Comparison of ENCODE assay signal across 21 mouse cellular contexts in genomic region chr1:91257918-91258317, GRCm38 (mm10). TPM values are rescaled to one million over a fixed set of nuclear protein-coding genes. Genes with fewer than 3 reads are reported as not detected.
DNase-seq lines count a peak whose midpoint lies in the region; ATAC-seq and TF ChIP-seq lines count a peak whose summit lies in the region.
"Had no signal": no experiment of that assay in that cellular context is flagged by ENCODE, and none has a peak within 500 bp of the region (broad histone marks: within the 10 kb centered on the region; RNA-seq: fewer than 3 reads in every experiment).

No protein-coding gene starts in this region.

- no peak for TF ChIP-seq CTCF in liver, adult 2 months (IDR thresholded peaks at IDR 0.05; ENCODE audit: low read depth, low read length)
- no peak for TF ChIP-seq CTCF in bone marrow, adult 2 months (IDR thresholded peaks at IDR 0.05; ENCODE audit: control insufficient read depth, insufficient read depth, low read length)
- no peak for TF ChIP-seq CTCF in liver, postnatal 0 days (IDR thresholded peaks at IDR 0.05; ENCODE audit: low read depth)
- TF ChIP-seq CTCF in intestine, postnatal 0 days (IDR thresholded peaks at IDR 0.05; ENCODE audit: low read depth) = no peak

- no peak overlapping the region; the same call in 1 of the 2 replicates for H3K27ac ChIP-seq in liver, adult 2 months (replicated peaks; ENCODE audit: insufficient read depth, low read depth, low read length)
- peak overlapping the region; percentile 34; the same call in 1 of the 2 replicates for H3K27ac ChIP-seq in bone marrow, adult 2 months (ENCODE audit: control insufficient read depth, insufficient read depth, low read depth, low read length, poor library complexity)
- H3K27ac ChIP-seq in liver, postnatal 0 days (ENCODE audit: low read depth) = peak overlapping the region; percentile 11
- no peak overlapping the region for H3K27ac ChIP-seq in intestine, postnatal 0 days (ENCODE audit: low read depth, low read length)
- no peak overlapping the region for H3K27ac ChIP-seq in forebrain, embryonic 11.5 days (ENCODE audit: low read depth, low read length)
- H3K27ac ChIP-seq: embryonic facial prominence, embryonic 13.5 days; hindbrain, embryonic 15.5 days; intestine, embryonic 15.5 days; kidney, embryonic 15.5 days; midbrain, embryonic 12.5 days; neural tube, embryonic 12.5 days had no signal

- DNase-seq in liver, adult 2 months (ENCODE audit: extremely low read depth, low read depth, low spot score) = peak; percentile 36
- DNase-seq in liver (no peak), 3134 (ENCODE audit: extremely low read depth, insufficient read length, low spot score) (peak; percentile 35)
- no peak for DNase-seq in liver, postnatal 0 days
- DNase-seq in forebrain, embryonic 11.5 days (ENCODE audit: low spot score) = no peak
- no peak for DNase-seq in right cerebral cortex, postnatal 4 days
- DNase-seq: adrenal gland, adult 8-10 months; cerebellum, adult 9-11 months; gastrocnemius, postnatal 10 days; heart, adult 18-20 months; heart, postnatal 36 days; spleen, adult 18-20 months; thymus, postnatal 4 days had no signal

- no peak overlapping the region for H3K4me2 ChIP-seq in liver, postnatal 0 days (ENCODE audit: low read depth, low read length)
- H3K4me2 ChIP-seq in intestine, postnatal 0 days (replicated peaks; ENCODE audit: low read depth) = no peak overlapping the region
- H3K4me2 ChIP-seq in forebrain, embryonic 11.5 days (ENCODE audit: low read depth, low read length, severe bottlenecking) = no peak overlapping the region
- H3K4me2 ChIP-seq: embryonic facial prominence, embryonic 13.5 days; hindbrain, embryonic 15.5 days; intestine, embryonic 15.5 days; kidney, embryonic 15.5 days; midbrain, embryonic 12.5 days; neural tube, embryonic 12.5 days had no signal

- no peaks in the 10 kb centered on the region for H3K27me3 ChIP-seq in liver, adult 2 months (ENCODE audit: control insufficient read depth, insufficient read depth, low read length)
- H3K27me3 ChIP-seq in liver, postnatal 0 days (ENCODE audit: insufficient read depth, low read length) = no peaks in the 10 kb centered on the region
- H3K27me3 ChIP-seq in intestine, postnatal 0 days (replicated peaks; ENCODE audit: control insufficient read depth, insufficient read depth, low read length) = no peaks in the 10 kb centered on the region
- H3K27me3 ChIP-seq in forebrain, embryonic 11.5 days (ENCODE audit: control insufficient read depth, insufficient read depth, low read length) = no peaks in the 10 kb centered on the region
- H3K27me3 ChIP-seq: embryonic facial prominence, embryonic 13.5 days; hindbrain, embryonic 15.5 days; intestine, embryonic 15.5 days; kidney, embryonic 15.5 days; midbrain, embryonic 12.5 days; neural tube, embryonic 12.5 days had no signal

- H3K79me2 ChIP-seq in liver, adult 2 months (ENCODE audit: control insufficient read depth, insufficient read depth, low read length) = peaks cover 45% of the 10 kb centered on the region; the same call in 1 of the 2 replicates

- H3K36me3 ChIP-seq in liver, adult 2 months (ENCODE audit: control insufficient read depth, insufficient read depth, low read length) = peaks cover 13% of the 10 kb centered on the region
- peaks cover 11% of the 10 kb centered on the region for H3K36me3 ChIP-seq in liver, postnatal 0 days (replicated peaks; ENCODE audit: insufficient read depth, low read length)
- no peaks in the 10 kb centered on the region for H3K36me3 ChIP-seq in intestine, postnatal 0 days (ENCODE audit: control insufficient read depth, insufficient read depth)
- no peaks in the 10 kb centered on the region for H3K36me3 ChIP-seq in forebrain, embryonic 11.5 days (ENCODE audit: control insufficient read depth, insufficient read depth, low read length)
- H3K36me3 ChIP-seq: hindbrain, embryonic 15.5 days; neural tube, embryonic 12.5 days had no signal

- H3K4me1 ChIP-seq in liver, adult 2 months (ENCODE audit: control insufficient read depth, insufficient read depth, low read length) = peaks cover 13% of the 10 kb centered on the region
- H3K4me1 ChIP-seq in bone marrow, adult 2 months (ENCODE audit: control insufficient read depth, insufficient read depth, low read length) = peaks cover 2% of the 10 kb centered on the region; the same call in 1 of the 2 replicates
- H3K4me1 ChIP-seq in liver, postnatal 0 days (ENCODE audit: insufficient read depth) = peaks cover 15% of the 10 kb centered on the region
- H3K4me1 ChIP-seq in intestine, postnatal 0 days (replicated peaks; ENCODE audit: control insufficient read depth, insufficient read depth, low read length) = no peaks in the 10 kb centered on the region
- no peaks in the 10 kb centered on the region for H3K4me1 ChIP-seq in forebrain, embryonic 11.5 days (replicated peaks; ENCODE audit: control insufficient read depth, insufficient read depth, low read length)
- H3K4me1 ChIP-seq: kidney, embryonic 15.5 days; midbrain, embryonic 12.5 days; neural tube, embryonic 12.5 days had no signal

- no peak for TF ChIP-seq EP300 in liver, postnatal 0 days (IDR thresholded peaks at IDR 0.05; ENCODE audit: low read depth)

- ATAC-seq in liver, postnatal 0 days = no peak
- no peak for ATAC-seq in intestine, postnatal 0 days
- ATAC-seq in forebrain, embryonic 11.5 days (replicated peaks; ENCODE audit: low FRiP score) = no peak
- ATAC-seq: intestine, embryonic 15.5 days had no signal

- no peaks in the 10 kb centered on the region for H3K9me3 ChIP-seq in liver, postnatal 0 days (ENCODE audit: low read length)
- no peaks in the 10 kb centered on the region for H3K9me3 ChIP-seq in intestine, postnatal 0 days (ENCODE audit: control insufficient read depth)
- no peaks in the 10 kb centered on the region for H3K9me3 ChIP-seq in forebrain, embryonic 11.5 days (ENCODE audit: control insufficient read depth, low read length)
- H3K9me3 ChIP-seq: embryonic facial prominence, embryonic 13.5 days; hindbrain, embryonic 15.5 days; intestine, embryonic 15.5 days; kidney, embryonic 15.5 days; midbrain, embryonic 12.5 days; neural tube, embryonic 12.5 days had no signal

- no peak overlapping the region for H3K9ac ChIP-seq in liver, adult 2 months (ENCODE audit: low read depth, low read length)
- no peak overlapping the region for H3K9ac ChIP-seq in liver, postnatal 0 days (replicated peaks)
- H3K9ac ChIP-seq in intestine, postnatal 0 days (ENCODE audit: low read depth, low read length) = no peak overlapping the region
- H3K9ac ChIP-seq in forebrain, embryonic 11.5 days (ENCODE audit: low read length) = no peak overlapping the region
- H3K9ac ChIP-seq: embryonic facial prominence, embryonic 13.5 days; hindbrain, embryonic 15.5 days; intestine, embryonic 15.5 days; kidney, embryonic 15.5 days; midbrain, embryonic 12.5 days; neural tube, embryonic 12.5 days had no signal

- TF ChIP-seq POLR2A in liver, adult 2 months (IDR thresholded peaks at IDR 0.05; ENCODE audit: extremely low read depth, insufficient read depth, low read length) = no peak
- TF ChIP-seq POLR2A in bone marrow, adult 2 months (IDR thresholded peaks at IDR 0.05; ENCODE audit: borderline replicate concordance, control insufficient read depth, low read depth, low read length) = no peak

- H3K4me3 ChIP-seq in liver, adult 2 months (ENCODE audit: insufficient read depth, low read depth, low read length) = no peak overlapping the region
- H3K4me3 ChIP-seq in bone marrow, adult 2 months (replicated peaks; ENCODE audit: control insufficient read depth, low read depth, low read length) = no peak overlapping the region
- no peak overlapping the region for H3K4me3 ChIP-seq in liver, postnatal 0 days (ENCODE audit: low read depth, low read length)
- no peak overlapping the region for H3K4me3 ChIP-seq in intestine, postnatal 0 days (ENCODE audit: low read depth, low read length)
- H3K4me3 ChIP-seq in forebrain, embryonic 11.5 days (ENCODE audit: low read depth, low read length) = no peak overlapping the region
- H3K4me3 ChIP-seq: embryonic facial prominence, embryonic 13.5 days; hindbrain, embryonic 15.5 days; intestine, embryonic 15.5 days; kidney, embryonic 15.5 days; midbrain, embryonic 12.5 days; neural tube, embryonic 12.5 days had no signal

RNA-seq across cellular contexts. Expression of gene Ube2f, which starts 7.8 kb away (rescaled TPM):
- 17.7 and 23.0 TPM in 2 replicates for total RNA-seq in liver, adult 2 months (2014; rRNA removed)
- polyA plus RNA-seq in liver, adult 2 months (2012; rRNA removed) = 23.4 and 32.9 TPM in 2 replicates
- 48.9 and 62.6 TPM in 2 replicates for polyA plus RNA-seq in bone marrow, adult 2 months (2011; ENCODE audit: insufficient read depth, insufficient read length, low replicate concordance, missing spikeins)
- polyA plus RNA-seq in liver, postnatal 0 days (2015; fragmentation: Nextera tagmentation; extraction: Ambion mirVana) = 49.1 and 53.0 TPM in 2 replicates
- 55.5 and 57.9 TPM in 2 replicates for polyA plus RNA-seq in intestine, postnatal 0 days (2015; fragmentation: Nextera tagmentation; extraction: Ambion mirVana)
- 78.9 and 84.7 TPM in 2 replicates for polyA plus RNA-seq in forebrain, embryonic 11.5 days (2014; fragmentation: Nextera tagmentation; extraction: Ambion mirVana)

RNA-seq across cellular contexts. Expression of gene Scly, which starts 40.2 kb away (rescaled TPM):
- 50.4 and 52.2 TPM in 2 replicates for total RNA-seq in liver, adult 2 months (2014; rRNA removed)
- 106 and 110 TPM in 2 replicates for polyA plus RNA-seq in liver, adult 2 months (2012; rRNA removed)
- polyA plus RNA-seq in bone marrow, adult 2 months (2011; ENCODE audit: insufficient read depth, insufficient read length, low replicate concordance, missing spikeins) = 24.1 and 26.7 TPM in 2 replicates
- 26.3 and 26.5 TPM in 2 replicates for polyA plus RNA-seq in liver, postnatal 0 days (2015; fragmentation: Nextera tagmentation; extraction: Ambion mirVana)
- polyA plus RNA-seq in intestine, postnatal 0 days (2015; fragmentation: Nextera tagmentation; extraction: Ambion mirVana) = 20.2 and 23.1 TPM in 2 replicates
- polyA plus RNA-seq in forebrain, embryonic 11.5 days (2014; fragmentation: Nextera tagmentation; extraction: Ambion mirVana) = 14.2 and 17.0 TPM in 2 replicates

Comparison
In these comparisons a context has a peak if more than half of its experiments do, and no peak if none do; other contexts are left out.
1. DNase-seq: peak in liver, adult 2 months (single experiment) and 3134 (single experiment); none in liver (single experiment), liver, postnatal 0 days (single experiment), forebrain, embryonic 11.5 days (single experiment) and right cerebral cortex, postnatal 4 days (single experiment).
2. H3K27ac ChIP-seq: peak in bone marrow, adult 2 months (single experiment) and liver, postnatal 0 days (single experiment); none in liver, adult 2 months (single experiment), intestine, postnatal 0 days (single experiment) and forebrain, embryonic 11.5 days (single experiment).